Mouse (Mus musculus) left cerebral cortex, adult 11 months (tissue): ENCODE measurements around the gene Lrtm2.

Experiments used
- DNase-seq: peaks from one replicate; pipeline ENCODE4 v3.0.0; 2022; ENCODE audit warnings: low spot score

The Lrtm2 gene

GRCm38 (mm10) chr6:119276713-119277112 lies 53.9 kb downstream of the Lrtm2 start:
- DNase-seq, result no peak
